Mouse (Mus musculus): ENCODE results near the gene Gm3238.
"Not testable (repeated sequence)": the region's sequence is repeated elsewhere in the genome, so short reads cannot be mapped to it uniquely, and the experiment has no call there.

Gm3238 gene

DNA sequence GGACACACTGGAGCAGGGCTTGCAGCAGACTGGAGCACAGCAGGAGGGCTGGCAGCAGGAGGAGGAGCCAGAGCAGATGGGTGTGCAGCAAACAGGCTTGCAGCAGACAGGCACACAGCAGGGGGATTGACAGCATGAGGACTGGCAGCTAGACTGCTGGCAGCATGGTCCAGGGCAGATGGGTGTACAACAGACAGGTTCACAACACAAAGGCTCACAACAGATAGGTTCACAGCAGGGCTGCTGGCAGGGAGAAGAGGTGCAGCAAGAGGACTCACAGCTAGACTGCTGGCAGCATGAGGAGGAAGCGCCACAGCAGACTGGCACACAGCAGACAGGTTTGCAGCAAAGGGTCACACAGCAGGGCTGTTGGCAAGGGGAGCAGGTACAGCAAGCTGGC lies 20.4 kb downstream of the Gm3238 start:
- not testable (repeated sequence) for DNase-seq (ENCODE audit: low read depth, low spot score)

DNA sequence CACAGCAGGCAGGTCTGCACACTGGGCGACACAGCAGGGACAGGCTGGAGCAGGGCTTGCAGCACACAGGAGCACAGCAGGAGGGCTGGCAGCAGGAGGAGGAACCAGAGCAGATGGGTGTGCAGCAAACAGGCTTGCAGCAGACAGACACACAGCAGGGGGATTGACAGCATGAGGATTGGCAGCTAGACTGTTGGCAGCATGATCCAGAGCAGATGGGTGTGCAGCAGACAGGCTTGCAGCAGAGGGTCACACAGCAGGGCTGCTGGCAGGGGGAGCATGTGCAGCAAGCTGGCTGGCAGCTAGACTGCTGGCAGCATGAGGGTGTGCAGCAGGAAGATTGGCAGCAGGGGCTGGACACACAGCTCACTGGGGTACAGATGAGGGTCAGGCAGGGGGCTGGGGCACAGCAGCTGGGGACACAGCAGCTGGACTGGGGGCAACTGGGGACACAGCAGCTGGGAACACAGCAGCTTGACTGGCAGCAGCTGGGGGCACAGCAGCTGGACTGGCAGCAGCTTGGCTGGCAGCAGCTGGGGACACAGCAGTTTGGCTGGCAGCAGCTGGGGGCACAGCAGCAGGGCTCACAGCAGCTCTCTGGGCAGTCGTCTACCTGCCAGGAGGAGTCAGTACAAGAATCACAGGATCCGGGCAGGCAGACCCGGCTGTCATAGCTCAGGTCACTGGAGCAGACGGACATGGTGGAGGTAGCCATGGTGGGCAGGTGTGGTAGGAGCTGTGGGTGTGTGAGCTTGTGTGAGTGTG lies 29.0 kb downstream of the Gm3238 start, which contains the start of gene Gm18596:
TSS of gene Gm18596 (minus strand) at position 715 of the 765 bp plus-strand sequence.
- DNase-seq (ENCODE audit: low read depth, low spot score): not testable (repeated sequence)

DNA sequence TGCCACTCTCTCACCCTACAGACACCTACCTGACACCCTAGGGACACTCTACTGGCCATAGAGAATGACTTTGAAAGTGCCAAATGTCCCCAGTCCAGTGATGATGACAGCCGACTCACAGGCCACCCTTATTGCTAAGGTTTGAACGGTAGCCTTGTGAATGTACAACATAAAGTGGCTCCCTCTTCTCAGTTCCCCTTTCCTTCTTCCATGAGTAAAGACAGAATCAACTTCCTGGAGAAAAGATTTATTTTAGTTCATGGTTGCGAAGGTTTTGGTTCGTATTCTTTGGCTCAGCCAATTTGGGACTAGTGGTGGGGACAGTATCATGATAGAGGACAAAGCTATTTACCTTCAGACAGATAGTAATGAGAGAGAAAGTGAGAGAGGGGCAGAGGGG lies 32.2 kb downstream of the Gm3238 start:
- DNase-seq (ENCODE audit: low read depth, low spot score): no peak

DNA sequence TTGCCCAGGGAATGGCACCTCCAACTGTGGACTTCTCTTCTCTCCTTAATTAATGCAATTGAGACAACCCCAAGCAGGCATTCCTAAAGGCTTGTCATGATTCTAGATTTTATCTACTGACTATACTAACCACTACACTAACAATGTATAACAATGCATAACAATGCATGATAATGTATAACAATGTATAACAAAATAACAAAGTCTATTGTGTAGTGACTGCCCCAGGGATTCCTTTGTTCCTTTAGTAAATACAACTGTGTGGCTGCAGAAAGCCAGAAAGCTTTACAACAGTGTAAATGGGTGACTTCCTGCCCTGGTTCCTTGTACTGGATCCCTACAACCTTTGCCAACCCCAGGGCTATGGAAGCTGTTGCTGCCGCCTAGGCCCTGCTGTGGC lies 35.2 kb downstream of the Gm3238 start:
- DNase-seq (ENCODE audit: low read depth, low spot score): no peak

DNA sequence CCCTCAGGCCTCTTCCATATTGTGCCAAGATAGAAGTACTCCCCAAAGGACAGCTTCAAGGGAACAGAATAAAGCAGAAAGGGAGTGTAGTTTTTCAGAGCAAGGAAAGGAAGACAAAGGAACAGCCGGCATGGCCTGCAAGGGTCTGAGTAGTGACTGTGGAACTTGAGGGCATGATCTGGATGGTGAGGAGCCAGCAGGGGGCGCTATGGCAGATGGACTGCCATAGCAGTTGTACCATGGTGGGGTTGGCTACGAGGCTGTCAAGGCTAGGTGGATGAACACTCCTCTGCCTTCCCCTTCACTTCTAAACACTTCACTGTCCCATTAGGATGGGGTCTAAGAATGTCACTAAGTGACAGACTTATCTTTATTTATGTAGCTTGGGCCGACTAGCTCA lies 41.9 kb downstream of the Gm3238 start:
- DNase-seq (ENCODE audit: low read depth, low spot score): no peak

DNA sequence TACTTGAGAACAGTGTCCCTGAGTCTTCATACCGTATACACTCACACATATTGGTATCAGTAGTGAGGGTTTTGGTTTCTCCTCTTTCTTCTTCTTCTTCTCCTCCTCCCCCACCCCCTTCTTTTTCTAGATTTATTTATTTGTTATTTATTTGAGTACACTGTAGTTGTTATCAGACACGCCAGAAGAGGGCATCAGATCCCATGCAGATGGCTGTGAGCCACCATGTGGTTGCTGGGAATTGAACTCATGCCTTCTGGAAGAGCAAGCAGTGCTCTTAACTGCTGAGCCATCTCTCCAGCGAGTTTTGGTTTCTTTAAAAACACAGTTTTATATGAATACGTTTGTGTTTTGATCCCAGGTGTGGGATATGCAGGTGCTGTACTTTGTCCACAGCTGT lies 42.8 kb downstream of the Gm3238 start:
- DNase-seq (ENCODE audit: low read depth, low spot score): no peak

DNA sequence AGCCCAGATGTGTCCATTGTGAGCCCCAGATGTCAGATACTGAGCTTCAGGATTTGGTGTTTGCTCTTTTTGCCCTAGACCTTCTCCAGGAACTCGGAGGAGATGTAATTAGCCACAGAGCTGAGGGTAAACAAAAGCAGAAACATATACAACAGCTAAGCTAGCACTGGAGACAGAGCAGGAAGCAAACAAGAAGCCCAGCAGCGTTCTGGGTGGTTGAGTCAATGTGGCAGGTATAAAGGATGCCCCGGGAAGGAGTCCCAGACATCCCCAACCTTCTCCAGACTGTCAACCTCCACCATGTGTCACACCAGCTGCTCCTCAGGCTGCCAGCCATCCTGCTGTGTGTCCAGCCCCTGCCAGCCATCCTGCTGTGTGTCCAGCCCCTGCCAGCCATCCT lies 44.9 kb downstream of the Gm3238 start, which contains the start of gene Gm10100:
TSS of gene Gm10100 (plus strand) at position 301 of the 400 bp plus-strand sequence.
- DNase-seq (ENCODE audit: low read depth, low spot score): no peak

DNA sequence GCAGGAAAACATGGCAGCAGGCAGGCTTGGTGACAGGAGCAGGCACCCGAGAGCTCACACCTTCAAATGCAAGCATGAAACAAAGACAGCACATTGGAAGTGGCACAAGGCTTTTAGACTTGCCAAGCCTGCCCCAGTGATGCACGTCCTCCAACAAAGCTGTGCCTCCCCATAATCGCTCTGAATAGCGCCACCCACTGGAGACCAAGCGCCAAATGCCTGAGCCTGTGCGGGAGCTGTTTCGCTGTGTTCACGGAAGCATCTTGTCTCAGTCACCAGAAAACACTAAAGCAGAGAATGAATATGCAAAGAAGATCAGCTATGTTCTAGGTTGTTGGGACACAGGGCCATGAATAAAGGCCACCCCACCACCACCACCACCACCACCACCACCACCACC lies 46.3 kb downstream of the Gm3238 start:
- no peak for DNase-seq (ENCODE audit: low read depth, low spot score)
